Mouse (Mus musculus) CD8-positive naive resting alpha-beta T cell, adult 2 months (primary cell): ENCODE results near the gene St3gal6.
"Not testable (repeated sequence)": the region's sequence is repeated elsewhere in the genome, so short reads cannot be mapped to it uniquely, and the experiment has no call there.

Experiments used
- DNase-seq, 2 experiments: peaks; one replicate each; pipeline ENCODE4 v3.0.0; 2022; ENCODE audit warnings: low read depth in 2 of 2, low spot score in 2 of 2

St3gal6 gene

DNA sequence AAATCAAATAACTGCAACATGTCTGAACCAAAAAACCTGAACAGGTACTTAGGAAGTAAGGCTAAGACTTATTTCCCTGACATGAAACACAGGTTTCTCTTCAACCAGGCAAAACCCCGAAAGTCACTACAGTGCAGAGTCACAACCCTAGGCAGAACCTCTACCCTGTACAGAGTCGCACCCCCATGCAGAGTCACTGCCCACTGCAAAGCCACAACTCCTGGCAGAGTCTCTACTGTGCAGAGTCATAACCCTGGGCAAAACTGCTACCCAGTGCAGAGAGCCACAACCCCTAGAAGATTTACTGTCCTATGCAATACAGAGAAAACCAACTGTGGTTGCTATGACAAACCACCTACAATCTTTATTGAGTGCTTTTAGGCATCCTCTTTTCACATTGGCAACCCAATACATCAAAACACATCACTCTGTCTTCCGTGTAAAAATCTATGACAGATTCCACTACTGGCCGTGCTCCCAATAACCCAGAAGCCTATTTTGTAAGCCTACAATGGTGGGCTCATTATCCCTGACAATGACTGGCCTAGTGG lies 44.1 kb downstream of the St3gal6 start:
- no peak for DNase-seq

DNA sequence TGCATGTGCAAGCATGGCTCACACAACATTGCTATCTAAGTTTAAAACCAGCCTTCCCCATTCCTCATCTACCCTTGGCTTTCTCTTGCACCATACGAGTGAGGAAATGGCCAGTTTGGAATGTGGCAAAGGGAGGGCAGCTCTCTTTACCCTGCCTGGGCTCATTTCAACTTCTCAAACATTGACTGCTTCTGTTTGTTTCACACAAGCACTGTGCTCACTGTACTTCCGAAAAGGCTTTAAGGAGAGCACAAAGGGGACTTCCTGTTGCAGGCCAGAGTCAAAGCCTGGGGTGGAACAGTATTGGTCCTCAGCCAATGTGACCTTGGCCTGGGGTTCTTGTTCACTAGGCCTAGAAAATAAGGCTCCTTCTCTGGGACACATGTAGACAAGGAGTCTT lies 47.7 kb downstream of the St3gal6 start:
- DNase-seq = no peak

DNA sequence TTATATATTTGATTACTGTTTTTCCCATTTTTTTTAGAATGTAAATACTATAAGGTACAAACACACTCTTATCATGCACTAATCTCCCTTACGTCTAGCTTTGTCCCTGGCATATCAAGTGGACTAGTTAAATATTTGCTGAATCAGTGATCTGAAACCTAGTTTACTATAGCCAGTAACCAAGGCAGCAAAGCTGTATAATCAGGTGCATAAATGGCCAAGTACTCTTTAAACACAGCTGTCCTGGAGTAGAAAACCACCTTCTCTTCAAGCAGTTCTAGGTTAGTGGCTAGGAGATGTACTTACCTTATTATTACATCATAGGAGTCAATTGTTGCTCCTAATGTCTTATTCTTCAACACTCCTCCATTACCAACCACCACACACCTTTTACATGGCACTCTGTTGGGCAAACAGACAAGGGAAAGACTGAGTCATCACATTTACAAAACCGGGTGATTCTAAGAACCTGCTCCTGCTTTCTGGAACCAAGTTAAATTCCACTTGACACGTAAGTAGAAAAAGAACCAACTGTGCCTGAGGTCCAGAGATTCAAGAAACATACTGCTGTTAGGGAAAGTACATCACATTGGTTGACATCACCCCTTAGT lies 48.4 kb downstream of the St3gal6 start:
- no peak for DNase-seq

DNA sequence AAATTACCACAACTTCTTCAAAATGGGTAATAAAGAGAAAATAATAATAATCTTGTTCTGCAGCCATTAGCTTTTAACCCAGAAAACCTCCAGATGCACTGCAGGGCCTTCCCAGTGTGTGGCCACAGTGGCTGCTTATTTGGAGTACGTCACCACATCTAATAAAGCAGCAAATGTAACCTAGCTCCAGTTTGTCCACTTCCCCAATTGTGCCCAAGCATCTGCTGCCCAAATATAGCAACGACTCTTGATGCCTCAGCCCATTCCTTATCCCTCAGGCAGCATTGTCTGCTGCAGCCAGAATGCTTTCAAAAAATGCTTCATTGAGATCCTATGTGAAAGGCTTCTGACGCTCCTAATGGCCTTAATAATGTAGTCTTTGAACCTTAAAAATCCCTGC lies 49.2 kb downstream of the St3gal6 start:
- no peak for DNase-seq

DNA sequence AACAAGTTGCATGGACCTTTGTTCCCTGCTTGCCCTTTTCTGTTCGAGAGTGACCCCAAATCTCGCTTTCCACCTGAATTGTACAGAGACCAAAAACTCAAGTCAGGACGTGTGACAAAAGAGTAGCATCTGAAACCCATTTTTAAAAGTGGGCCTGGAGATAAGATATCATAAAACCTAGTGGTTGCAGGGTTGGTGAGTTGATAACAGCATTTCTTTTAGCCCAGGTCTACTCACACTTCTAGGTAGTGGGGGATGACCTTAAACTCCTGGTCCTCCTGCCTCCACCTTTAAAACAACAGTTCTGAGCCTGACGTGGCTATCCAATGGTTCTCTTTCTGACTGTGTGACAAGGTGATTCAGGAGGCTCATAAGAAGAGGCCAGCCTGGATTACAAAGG lies 53.2 kb downstream of the St3gal6 start:
- DNase-seq = no peak

DNA sequence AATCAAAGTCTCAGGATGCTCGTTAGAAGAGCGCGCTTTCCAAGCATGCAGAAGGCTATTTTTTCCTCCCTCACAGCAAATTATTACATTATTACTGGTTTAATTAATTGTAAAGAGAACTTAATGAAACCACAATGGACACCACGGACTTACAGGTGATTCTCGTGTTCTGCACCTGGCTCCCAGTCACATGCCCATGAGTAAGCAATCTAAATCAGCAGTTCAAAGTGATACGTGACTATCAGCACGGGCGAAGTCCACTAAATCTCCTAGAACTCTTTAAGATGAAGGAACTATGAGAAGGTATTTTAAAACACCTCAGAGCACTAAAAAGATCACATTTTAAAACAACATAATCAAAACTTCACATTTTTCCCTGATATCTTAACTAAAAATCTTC lies 54.0 kb downstream of the St3gal6 start:
- no peak for DNase-seq

DNA sequence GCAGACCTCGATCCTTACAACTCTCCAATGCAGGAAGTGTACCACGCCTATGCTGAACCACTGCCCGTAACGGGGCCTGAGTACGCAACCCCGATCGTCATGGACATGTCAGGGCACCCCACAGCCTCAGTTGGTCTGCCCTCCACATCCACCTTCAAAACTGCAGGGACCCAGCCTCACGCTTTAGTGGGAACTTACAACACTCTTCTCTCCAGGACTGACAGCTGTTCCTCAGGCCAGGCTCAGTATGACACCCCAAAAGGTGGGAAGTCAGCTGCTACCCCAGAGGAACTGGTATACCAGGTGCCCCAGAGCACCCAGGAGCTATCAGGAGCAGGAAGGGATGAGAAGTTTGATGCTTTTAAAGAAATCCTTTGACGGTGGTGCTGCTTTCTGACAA lies 58.6 kb downstream of the St3gal6 start:
- DNase-seq = no peak

DNA sequence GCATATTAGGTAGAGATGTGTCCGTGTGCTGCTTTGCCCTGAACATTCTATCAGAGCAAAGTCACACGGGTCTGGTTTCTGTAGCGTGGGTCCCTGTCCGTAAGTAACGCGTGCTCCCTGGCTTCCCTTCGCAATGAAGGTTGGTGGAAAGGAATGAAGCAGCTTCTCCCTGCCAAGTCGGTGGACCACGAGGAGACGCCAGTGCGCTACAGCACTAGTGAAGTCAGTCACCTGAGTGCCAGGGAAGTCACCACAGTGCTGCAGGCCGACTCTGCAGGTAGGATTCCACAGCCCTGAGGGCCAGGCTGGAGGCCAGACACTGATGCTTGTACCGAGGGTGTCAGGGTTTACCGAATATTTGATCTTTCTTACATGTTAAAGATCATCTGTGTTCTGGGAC lies 60.0 kb downstream of the St3gal6 start:
- no peak for DNase-seq

DNA sequence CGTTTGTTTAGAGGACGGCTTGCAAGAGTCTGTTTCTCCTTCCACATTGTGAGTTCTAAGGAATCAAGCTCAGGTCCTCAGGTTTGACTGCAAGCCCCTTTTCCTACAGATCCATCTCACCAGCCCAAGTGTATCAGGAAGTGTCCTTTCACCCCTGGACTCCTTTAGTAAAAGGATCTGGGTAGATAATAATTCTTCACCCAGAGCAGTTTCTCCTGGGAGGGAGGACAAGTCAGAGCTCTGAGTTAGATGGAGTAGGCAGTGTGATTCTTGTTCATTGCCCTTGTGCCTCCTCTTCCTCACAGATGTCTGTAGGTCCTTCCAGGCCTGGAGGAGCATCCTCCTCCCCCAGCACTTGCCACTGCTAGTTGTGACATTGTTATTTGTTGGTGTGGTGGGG lies 61.5 kb downstream of the St3gal6 start:
- no peak for DNase-seq

DNA sequence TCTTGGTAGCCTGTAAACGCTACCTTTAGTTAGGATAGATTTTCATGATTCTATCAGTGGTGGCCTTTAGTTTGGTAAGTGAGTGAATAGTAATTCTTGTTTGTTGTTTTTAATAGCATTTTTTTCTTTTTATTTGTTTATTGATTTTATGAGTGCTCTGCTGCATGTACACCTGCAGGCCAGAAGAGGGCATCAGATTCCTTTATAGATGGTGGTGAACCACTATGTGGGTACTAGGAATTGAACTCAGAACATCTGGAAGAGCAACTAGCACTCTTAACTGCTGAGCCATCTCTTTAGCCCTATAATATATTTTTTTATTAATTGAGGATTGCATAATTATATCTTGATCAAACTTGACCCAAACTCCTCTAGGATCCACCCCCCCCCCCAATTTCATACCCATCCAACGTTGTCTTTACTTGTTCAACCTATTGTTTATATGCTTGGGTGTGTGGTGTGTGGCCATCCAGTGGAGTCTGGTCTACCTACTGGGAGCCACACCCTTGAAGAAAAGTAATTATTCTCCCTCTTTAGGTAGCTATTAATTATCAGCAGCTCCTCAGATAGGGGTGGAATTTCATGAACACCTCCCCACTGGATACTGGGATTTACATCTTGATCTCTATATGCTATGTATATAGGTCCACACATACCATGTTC lies 62.1 kb downstream of the St3gal6 start:
- peak in 1 of 2 experiments; percentile 3 for DNase-seq

DNA sequence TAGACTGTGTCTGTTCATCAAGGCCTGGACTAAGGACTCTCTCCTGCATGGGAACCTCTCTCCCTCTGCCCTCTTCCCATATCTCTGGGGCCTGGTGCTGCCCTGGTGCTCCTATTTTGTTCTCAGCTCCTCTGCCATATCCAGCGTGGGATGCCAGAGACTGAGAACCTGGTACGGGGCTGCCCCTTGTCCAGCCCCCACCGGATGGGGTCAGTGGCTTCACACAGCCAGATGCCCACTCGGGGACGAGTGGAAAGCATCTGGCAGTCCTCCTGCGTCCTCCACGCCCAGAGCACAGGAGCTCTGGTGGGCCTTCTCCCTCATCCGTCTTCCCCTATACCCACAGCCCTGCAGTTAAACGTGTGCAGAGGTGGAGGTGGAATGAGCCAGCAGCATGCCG lies 63.7 kb downstream of the St3gal6 start:
- DNase-seq = no peak

DNA sequence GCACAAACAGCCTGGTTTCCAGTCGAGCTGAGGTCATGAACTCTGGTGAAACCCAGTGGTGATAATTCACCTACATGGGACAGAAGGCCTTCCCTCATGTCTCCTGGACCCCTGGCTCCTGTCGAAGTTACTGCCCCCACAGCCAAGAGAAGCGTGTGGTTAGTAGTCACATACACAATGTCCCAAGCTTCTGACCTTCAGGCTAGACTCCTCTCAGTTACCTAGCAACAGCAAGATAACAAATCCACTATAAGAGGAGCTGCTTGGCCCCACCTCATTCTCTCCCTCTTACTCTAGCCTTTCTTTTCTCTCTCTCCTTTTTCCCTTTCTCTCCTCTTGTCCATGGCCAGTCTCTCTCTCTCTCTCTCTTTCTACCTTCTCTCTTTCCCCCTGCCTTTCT lies 64.1 kb downstream of the St3gal6 start:
- DNase-seq = not testable (repeated sequence)

DNA sequence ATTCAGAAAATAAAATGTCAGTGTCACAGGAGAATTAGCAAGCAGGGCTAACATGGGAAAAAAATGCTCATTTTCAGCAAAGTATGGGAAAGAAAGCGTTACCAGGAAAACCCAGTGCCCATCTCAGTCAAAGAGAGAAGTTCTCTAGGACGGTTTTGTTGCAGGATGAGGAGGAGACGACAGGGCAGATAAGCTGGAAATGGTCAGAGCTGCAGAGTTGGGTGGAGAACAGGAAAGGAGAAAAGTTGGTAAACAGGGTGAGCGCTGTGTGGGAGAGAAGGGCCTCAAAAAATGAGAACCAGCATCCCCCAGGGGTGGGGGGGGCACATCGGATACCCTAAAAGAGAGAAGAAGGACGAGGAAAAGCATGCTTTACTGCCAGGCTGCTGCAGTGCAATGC lies 67.1 kb downstream of the St3gal6 start:
- DNase-seq = no peak

DNA sequence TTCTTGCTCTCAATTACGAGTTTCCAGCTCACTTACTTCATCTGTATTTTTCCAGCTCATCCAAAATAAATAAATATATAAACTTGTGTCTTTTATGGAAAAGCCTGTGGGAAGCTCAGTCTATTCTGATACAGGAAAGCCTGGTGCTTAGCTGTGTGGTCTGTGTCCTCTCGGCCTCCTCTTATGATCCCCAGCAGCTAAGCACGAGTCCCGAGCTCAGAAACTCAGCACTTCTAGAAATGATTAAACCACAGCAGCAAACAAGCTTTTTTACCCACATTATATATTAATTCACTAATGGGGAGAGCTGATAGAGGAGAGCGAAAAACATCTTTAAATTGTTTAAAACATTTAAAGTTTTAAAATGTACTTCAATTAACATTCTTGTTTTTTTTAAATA lies 67.6 kb downstream of the St3gal6 start:
- DNase-seq = no peak

DNA sequence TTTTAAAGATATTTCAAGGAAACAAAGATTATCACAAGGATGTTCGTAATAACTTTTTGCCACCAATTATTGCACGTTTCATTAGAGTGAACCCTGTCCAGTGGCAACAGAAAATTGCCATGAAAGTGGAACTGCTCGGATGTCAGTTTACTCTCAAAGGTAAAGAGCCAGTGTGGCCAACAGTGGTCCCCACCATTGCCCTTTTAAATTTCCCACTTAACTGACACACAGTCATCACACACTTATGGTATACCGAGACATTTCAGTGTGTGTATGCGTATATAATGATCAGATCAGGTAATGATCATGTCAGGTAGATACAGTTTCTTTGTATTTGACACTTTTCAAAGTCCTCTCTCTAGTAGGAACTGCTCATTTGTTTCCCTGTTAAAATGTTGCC lies 68.9 kb downstream of the St3gal6 start:
- DNase-seq = no peak

DNA sequence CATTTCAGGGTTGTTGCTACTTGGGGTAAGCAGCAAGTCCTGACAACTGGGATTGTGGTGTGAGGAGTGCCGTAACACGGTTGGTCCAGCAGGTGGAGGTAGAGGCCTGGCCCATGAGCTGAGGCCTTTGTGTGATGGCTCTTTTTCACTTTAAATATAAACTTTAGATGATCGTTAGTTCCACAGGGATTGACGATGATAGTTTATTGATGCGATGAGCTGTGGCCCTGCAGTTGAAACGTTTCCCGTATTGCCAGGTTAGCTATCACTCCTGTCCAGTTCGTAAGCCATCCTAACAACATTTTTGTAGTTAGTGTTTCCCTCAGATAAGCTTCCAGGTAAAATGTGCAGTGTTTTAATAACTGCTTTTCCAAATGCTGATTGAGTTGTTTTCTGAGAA lies 69.4 kb downstream of the St3gal6 start:
- peak in 1 of 2 experiments; percentile 40 for DNase-seq

DNA sequence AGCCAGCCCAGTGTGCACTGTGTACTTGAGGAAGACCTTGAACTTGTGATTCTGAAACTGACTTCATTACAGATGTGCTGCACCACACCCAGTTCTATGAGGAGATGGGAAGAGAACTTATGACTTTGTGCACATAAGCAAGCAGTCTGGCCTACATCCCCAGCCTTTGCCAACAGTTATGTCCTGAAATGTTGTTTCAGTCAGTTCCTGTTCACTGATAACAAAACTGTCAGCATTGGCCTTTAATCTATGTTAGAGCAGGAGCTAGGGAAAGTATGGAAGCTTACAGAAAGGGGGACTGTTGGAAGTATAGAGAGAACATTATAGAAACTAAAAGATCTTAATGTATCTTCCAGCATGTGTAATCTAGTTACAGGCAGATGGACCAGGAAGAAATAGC lies 70.2 kb downstream of the St3gal6 start:
- no peak for DNase-seq

DNA sequence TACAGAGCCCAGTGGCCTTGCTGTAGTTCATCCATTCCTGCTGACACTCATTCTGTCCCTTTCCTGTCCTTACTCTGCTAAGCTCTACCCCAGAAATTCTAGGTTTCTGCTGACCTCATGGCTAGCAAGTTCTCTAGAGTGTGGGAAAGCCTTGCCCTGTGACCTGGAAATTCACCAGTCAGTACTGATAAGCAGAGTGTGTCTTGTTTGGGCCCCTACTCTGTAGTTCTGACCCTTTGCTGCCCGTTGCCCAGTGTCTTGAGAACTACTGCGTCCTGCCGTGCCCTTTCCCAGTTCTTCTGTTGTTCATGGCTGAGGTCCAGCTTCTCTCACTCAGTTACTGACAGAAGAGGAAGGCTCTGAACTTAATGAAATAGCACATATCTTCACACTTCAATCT lies 70.9 kb downstream of the St3gal6 start:
- no peak for DNase-seq

DNA sequence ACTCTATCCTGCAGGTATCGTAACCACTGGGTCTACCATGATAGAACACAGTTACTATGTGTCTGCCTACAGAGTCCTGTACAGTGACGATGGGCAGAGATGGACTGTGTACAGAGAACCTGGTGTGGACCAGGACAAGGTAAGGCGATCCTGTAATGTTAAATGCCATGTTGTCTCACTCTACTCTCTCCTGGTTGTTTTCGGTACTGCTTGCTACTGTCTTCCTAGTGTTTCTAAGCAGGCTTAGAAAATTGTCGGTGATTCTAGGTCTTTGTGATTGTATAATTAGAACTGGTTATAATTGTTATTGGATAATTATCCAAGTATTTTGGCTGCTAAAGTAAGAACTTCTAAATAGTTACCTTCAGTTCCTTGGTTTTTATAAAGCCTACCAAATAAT lies 72.4 kb downstream of the St3gal6 start:
- DNase-seq = no peak

DNA sequence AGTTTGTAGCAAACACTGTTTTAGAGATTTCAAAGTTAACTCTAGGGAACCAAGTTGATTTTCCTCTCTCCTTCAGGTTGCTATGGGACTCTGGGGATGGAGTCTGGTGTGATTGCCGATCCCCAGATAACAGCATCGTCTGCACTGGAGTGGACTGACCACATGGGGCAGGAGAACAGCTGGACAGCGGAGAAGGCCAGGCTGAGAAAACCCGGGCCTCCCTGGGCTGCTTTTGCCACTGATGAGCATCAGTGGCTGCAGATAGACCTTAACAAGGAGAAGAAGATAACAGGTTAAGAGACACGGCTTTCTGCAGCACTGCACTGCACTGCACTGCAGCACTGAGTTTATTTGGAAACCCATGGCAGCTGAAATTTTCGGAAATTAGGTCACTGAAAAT lies 73.4 kb downstream of the St3gal6 start:
- no peak for DNase-seq

DNA sequence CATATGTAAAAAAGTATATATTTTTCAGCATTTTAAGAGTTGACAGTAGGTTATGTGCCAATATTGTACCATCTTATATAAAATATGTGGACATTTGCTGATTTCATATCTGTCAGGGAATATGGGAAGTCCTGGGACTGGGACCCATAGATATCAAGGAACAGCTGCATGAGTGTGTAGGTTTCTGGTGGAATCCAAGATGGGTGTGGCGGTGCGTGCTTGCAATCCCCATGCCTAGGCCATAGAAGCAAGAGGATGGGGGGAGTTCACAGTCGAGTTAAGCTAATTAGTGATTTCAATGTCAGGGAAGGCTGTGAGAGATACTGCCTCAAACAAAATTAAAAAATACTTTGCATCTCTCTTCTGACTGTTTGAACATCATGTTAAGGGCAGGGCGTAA lies 75.0 kb downstream of the St3gal6 start:
- no peak for DNase-seq

DNA sequence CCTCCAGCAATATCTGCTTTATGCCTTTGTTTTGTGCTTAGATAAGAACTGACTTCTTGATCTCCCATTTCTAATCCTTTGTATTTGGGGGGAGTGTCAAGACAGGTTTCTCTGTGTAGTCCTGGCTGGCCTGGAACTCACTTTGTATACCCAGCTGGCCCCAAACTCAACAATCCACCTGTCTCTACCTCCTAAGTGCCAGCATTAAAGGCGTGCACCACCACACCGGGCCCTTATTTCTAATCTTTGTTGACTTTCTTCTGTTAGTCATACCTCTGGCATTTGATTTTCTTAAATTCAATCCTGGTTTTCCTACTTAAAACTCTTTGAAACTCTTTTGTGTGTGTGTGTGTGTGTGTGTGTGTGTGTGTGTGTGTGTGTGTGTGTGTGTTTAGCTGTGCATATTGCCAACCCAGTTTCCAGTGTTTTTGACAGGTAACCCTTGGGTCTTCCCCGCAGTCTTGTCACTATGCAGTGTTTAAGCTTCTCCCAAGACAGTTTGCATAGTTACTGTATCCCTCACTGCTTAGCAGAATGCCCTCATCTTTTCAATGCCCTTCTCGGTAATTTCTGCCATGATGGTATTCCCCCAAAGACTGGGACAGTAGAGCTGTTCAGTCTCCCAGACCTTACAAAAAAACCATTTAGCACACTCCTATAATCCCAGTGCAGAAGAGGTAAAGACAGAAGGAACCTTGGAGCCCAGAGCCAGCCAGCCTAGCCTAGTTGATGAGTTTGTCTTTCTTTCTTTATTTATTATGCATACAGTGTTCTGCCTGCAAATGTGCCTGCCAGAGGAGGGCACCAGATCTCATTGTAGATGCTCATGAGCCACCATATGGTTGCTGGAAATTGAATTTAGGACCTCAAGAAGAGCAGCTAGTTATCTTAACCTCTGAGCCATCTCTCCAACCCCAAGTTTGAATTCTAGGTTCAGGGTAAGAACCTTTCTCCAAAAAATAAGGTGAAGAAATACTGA lies 77.5 kb downstream of the St3gal6 start:
- no peak for DNase-seq
